Mouse (Mus musculus) left cerebral cortex, postnatal 36 days (tissue): Measurements from ENCODE around the gene Chrna1. TPM values are rescaled to one million over a fixed set of nuclear protein-coding genes. Genes with fewer than 3 reads are reported as not detected.

Experiments used
- DNase-seq, 2 experiments: peaks; one replicate each; pipeline ENCODE4 v3.0.0; 2021 to 2022; ENCODE audit warnings: low spot score in 2 of 2, mixed read lengths in 1 of 2
- intact Hi-C: fragments of 180-260 bp; cut with DNase I; formaldehyde crosslinking; loops from one replicate; pipeline ENCODE4 v1.15.1; 2025
- total RNA-seq, 2 experiments: library from RNA; stranded (reverse); gene quantifications; 2 replicates each; pipeline ENCODE4 v1.2.3; 2021

Gene Chrna1
- under 1 TPM; 0.09 to 0.10 TPM for total RNA-seq

DNA sequence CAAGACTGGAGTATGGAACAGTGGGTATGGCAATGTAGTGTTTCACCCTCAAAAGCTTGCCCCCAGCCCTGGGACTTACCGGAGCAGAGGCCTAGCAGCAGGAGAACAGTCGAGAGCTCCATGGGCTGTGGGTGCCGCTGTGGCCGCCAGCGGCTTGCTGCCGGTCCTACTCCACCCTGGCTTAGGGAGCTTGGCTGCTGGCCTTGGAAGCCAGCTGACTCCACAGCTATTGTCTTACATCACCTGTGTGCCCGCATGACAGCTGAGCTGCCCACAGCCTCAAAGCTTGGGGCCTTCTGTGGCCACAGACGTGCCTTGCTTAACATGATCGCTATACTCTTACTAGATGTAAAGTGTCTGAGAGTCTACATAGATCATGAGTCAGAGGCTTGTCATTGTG, at the start of gene Chrna1:
Gene Chrna1, minus strand, starts transcription at position 173 of the 400 bp plus-strand sequence.
- DNase-seq = no peak
- intact Hi-C loops = loop anchor here (5.0 kb wide), 1 partner anchor 167 kb away; no protein-coding TSS in a partner anchor

DNA sequence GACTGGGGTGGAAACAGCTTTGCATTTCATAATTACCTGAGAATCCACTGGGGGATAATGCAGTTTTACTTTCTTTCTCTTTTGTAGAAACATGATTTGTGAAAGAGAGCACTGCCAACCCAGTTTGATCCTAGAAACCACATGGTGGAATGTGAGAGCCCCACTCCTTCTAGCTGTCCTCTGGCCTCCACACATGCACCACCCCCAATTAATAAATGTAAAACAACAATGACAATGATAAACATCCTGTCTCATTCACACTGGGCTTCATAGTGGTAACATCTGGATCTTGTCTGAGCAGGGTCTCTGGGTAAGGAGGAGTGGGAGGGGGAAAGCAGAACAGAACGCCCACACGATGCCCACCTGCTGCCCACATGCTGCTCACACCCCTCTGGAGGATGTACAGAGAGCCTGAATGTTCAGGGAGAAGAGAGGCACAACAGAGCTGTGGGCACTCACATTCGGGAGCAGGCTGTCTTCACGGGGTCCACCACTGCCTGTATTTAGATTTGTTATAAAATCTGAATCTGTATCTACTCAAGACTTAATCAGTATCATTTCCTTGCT, 38.4 kb upstream of the Chrna1 start:
- DNase-seq = no peak
- intact Hi-C loops = no loop called here

DNA sequence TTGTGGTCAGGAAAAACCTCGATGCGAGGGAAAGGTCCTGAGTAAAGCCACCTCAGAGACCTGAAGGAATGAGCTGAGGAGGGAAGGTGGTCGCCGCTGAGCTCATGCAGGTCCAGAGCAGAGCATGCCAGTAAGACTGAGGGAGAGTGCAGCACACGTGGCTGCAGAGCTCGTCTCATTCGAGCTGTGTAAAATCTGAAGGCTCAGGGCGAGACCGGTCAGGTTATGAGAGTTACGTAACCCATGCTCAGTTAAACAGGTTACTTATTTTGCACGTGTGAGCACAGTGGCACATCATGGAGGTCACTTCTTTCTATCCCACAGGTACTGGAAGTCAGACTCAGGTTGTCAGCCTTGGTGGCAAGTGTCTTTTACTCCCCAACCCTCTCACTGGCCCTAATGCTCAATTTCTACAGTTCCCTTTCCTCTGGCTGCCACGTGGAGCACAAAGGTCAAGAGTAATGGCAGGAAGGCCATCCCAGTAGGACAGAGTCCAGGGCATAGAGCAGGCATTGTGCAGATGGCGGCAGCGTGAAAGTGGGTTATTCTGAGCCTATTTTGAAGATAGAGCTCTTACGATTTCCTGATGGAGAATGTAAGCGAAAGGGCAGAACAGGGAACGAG, 36.4 kb upstream of the Chrna1 start:
- intact Hi-C loops = no loop called here
- DNase-seq = peak in 1 of 2 experiments; percentile 1

DNA sequence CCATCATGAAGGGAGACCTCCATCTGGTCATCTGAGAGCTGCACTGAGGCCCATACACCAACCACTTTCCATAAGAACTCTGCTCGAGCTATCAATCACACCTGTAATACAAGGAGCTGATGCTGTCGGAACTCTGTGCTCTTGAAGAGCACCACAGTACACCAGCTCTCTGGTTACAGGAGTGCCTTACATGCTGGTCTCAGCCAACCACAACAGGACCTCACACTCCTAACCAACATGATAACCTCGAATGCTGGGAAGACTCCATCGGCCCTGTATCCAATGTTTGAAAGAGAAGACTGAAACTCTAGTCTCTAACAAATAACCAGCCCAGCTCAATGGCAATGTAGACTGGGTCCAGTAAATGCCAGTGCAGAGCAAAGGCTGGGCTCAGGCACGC, 35.3 kb upstream of the Chrna1 start:
- DNase-seq = no peak
- intact Hi-C loops = no loop called here

DNA sequence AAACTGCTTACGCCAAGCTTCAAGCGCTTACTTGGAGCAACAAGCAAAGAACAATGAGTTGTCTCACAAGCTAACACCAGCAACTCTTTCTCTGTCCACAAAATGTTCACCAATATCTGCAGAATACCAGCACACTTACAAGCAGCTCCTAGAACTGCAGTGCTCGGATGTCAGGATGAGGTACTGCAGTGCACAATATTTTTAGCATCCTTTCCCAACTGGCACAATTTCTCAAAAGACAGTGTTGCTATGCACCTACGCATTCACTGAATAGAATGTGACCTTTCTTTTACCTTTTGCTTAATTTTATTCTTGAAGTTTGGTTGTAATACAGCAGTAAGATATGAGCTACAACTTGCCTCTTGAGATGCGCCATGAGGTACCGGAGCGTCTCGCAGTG, 34.2 kb upstream of the Chrna1 start:
- no peak for DNase-seq

DNA sequence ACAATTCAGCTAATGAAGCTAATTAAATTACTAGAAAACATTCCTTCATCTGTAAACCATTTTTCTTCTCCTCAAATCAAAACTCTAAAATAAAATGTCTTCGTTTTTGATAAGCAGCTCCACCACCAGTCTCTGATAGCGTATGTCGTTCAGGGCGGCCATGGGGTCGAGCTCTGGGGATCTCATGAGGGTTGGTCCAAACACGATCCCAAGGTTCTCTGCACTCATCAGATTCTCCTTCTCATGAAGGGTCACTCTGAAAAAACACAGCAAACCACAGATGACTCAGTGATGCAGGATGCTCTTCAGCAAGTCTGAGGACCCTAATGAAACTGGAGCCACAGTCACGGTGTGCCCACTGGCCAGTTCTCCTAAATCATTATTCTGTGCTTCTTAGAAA, 32.8 kb upstream of the Chrna1 start:
- no peak for DNase-seq
- intact Hi-C loops = no loop called here

More for the DNA sequence above, 34.2 kb upstream of the Chrna1 start:
- intact Hi-C loops = no loop called here

DNA sequence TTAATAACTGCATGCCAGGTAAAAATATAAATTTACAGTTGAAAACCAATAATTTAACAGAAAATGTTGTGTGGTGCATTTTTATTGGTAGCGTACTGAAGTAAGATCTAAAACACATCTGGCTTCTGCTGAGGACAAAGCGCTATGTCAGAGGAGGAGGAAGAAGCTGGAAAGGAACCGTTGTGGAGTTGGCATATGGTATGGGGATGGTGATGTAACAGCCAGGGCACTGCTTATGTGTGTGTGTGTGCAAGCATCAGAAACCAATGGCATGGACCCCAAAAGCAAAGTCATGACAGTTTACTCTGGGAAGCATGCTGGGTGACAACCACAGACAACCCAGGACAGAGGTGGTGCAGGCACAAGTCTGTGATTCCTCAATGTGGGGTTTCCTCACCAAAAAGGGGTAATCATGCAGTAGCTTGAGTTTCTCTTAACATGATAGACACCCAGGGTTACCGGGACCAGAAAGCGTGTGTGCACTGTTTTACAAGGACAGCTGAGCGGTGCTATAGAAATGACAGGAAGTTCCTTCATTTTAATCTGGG, 32.3 kb upstream of the Chrna1 start:
- intact Hi-C loops = no loop called here
- peak in 1 of 2 experiments; percentile 14 for DNase-seq

DNA sequence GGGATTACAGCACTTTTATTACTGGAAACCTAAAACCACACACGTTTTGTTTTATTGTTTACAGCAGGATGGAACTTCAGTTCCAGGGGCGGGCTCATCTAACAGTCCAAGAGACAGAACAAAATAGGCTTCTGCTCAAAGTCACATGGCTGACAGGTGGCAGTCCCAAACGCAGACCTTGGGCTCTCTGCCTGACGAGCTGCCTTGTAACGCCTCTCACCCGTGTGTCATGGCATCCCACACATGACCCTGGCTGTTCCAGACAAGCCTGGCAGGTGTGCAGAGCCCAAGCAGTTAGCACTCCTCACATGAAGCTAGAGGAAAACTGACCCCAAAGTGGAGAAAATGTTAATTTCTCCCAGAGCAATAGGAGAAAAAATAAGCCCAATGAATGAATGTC, 31.7 kb upstream of the Chrna1 start:
- DNase-seq = peak in 1 of 2 experiments; percentile 12

DNA sequence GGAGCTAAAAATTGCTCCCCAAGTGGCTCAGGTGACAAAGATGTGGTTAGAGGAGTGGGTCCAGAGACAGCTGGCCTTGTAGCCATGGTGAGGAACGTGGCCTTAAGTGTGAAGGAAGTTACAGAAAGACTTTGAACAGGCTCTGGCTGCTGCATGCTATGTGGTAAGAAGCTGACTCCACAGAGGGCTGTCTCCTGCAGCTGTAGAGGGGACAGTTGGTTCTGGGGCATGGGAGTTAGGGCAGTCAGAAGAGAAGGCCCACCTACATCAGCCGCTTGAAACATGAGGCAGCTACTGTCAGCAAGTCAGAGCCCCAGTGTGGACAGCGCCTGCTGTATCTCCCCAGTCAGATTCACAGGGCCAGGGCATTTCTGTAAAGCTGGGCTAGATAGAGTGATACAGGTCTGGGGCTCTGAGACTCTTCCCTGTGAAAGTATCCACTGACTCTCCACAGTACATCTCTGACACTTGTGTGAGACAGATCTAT, 29.6 kb upstream of the Chrna1 start:
- intact Hi-C loops = no loop called here
- no peak for DNase-seq

More for the DNA sequence above, 31.7 kb upstream of the Chrna1 start:
- intact Hi-C loops = no loop called here

DNA sequence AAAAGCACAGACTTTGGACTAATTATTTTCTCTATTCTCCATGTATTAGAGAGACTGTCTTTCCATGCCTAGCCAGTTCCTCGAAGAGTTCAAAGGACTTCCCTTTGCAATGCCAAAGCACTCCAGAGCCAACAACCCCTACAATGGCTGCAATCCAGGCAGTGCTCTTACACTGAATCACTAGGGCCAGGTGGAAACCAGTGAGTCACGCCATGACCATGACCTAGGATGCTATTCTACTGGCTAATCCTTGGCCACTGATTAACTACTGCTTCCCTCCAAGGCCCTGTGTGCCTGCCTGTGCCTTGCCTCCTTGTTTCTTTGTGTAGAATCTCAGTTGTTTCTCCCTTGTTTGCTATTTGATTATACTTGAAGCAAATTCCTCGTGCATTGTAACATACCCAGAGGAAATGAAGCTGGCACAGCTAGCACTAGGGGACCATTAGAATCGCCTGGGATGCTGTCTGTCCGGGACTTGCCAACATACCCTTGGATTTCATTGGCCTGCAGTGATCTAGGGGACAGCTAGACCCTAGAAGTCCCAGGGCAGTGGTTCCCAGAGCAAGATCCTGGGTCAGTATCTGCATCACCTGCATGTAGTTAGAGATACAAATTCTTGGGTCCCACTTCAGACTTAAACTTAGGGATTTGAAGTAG, 29.1 kb upstream of the Chrna1 start:
- intact Hi-C loops = no loop called here
- DNase-seq = no peak

DNA sequence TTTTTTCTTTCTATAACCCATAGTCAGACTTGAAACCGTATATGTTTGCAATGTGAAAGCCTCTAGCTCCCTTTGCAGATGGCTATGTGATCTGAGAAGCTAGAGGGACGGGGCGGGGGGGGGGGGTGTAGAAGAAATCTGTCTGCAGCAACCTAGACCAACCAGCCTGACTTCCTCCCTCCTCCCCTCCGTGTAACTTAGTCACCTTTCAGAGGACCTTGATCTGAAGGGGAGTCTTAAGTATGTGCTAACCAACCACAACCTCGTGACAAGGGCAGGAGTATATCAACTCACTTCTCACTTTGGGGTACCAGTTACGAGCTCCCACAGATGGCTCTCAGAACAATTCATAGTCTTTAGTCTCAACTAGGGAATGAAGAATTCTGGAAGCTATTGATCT, 28.3 kb upstream of the Chrna1 start:
- no peak for DNase-seq
- intact Hi-C loops = no loop called here

DNA sequence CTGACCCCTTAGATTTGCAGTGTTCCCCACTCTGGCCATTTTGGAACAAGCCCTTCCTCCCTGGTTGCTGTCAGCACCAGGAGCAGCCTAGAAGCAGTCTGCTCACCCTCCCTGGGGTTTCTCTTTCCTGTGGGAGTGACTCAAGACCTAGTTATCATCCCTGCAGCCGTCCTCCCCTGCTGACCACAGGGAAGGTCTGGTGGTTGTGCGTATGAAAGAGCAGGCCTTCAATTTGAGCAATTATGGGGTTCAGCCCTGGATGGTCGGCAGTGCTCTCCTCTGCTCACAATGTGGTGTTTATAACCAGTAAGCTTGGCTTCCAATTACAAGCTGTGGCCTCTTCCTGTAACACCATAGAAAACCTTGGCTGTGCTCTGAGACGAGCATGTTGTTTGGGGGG, 27.5 kb upstream of the Chrna1 start:
- intact Hi-C loops = no loop called here
- peak in 1 of 2 experiments; percentile 28 for DNase-seq

DNA sequence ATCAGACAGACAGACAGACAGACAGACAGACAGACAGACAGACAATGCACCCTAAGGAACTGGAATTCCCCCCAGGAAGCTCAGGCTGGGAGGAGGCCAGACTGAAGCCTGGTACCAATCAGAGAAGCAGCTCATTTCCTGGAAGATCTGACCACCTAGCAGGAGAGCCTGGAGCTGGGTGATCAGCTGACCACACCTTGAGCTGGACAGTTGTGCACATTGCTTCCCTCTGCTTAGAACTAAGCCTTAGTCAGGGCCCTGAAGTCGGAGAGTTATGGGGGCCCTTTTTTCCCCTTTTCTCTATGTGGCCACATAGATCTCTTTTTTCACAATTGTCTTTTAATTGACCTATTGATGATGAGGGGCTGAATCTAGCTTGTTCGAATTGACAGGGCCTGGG, 27.0 kb upstream of the Chrna1 start:
- no peak for DNase-seq
- intact Hi-C loops = no loop called here

DNA sequence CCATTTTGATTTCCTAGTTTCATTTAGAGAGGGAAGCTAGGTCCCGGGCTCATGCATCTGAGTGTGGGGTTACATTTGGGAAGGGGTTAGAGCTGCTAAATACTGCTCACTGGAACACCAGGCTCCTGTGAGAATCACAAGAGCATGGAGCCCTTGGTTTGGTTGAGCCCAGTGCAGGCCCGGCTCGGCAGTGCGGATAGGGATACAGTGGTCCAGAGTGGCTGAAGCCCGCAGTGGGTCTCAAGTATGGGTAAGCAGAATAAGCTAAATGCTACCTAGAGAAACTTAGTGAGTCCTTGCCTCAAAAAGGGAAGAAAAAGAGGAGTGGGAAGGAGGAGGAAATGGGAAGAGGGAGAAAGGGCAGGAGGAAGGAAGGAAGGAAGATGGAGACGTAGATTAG, 26.5 kb upstream of the Chrna1 start:
- intact Hi-C loops = no loop called here

DNA sequence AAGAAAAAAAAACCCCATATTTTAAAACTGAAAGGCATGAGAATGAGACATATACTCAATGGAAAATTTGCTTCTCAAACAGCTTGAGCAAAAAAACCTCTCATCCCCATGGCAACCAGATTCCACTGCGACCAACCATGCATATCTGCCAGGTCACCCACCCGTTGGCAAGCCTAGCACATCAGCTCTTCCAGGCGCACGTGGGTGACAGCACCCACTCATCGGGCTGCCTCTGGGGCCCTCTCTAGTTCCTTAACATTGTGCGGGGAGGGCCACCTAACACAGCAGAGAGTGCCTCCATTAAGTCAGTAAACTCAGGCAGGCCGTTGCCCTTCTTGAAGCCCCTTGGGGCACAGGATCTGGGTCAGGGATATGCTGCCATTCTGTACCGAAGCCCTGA, 24.9 kb upstream of the Chrna1 start:
- intact Hi-C loops = no loop called here
- DNase-seq = peak; percentile 88 to 92

More for the DNA sequence above, 26.5 kb upstream of the Chrna1 start:
- DNase-seq = no peak

DNA sequence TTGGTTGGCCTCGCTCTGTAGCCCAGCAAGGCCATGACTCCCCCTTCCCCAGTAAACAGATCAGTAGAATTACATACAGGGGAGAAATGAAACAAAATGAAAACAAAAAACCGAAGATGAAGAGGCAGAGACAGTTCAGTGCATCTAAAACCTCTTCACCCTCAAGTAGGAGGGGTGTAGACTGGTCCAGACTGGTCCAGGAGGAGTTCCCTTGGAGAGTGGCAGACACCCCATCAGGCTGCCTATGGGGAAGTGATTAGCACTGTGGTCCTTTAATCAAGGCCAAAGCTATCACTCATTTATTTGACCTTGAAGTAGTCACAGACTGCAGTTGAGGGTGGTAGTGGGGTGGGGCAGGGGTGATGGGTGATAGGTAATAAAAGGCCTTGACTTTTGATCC, 24.4 kb upstream of the Chrna1 start:
- intact Hi-C loops = no loop called here
- peak in 1 of 2 experiments; percentile 18 for DNase-seq

DNA sequence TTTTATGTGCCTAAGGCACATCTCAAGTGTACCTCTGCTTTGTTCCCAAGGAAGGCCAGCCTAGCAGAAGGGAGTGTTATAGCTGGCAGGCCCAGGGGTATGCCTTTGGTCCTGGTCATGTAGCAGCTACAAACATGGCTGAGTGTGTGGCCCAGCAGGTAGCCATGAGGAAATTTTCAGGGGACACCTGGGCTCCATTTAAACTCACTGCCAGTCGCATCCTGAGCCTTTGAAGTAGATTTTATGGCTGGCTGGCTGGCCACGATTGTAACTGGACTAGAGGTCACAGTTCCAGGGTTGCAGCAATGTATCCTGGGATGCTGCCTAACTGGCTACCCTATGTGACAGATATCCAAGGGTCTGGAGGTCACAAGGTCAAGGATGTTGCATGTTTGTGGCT, 20.5 kb upstream of the Chrna1 start:
- DNase-seq = no peak
- intact Hi-C loops = no loop called here

DNA sequence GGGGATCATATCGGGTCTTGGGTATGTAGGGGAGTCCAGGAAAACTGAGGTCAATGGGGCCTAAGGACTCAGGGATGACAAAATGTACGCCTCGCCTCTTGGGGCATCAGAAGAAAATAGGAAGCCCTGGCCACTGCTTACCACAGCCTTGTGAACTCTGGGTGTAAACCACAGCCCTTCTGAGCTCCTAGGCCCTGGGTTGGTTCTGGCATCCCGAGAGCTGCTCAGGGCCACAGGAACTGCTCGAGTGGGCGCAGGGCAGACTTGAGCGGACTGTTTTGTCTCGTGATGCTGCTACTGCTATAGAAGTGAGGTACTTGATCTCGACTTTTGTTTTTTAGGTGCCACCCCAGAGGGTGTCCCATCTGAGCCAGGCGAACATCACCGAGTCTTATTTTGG, 17.6 kb upstream of the Chrna1 start:
- DNase-seq = no peak
- intact Hi-C loops = no loop called here

DNA sequence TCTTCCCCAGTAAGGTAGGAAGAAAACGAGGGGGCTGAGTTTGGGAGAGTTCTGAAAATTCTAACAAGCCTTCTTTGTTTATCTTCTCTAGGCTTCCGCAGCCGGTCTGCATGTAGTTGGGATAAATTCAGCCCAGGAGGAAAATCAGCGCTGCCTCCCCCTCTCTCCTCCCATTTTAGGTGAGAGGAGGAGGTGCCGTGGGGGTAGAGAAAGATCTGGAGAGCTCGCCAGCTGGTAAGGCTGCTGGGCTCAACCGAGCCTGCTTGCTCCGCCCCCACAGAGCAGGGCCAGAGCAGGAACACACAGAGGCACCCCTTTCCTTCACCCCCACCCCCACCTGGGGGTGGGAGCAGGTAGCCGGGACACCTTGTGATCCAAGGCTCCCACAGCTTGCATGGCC, 16.6 kb upstream of the Chrna1 start:
- intact Hi-C loops = no loop called here
- peak; percentile 89 to 92 for DNase-seq

DNA sequence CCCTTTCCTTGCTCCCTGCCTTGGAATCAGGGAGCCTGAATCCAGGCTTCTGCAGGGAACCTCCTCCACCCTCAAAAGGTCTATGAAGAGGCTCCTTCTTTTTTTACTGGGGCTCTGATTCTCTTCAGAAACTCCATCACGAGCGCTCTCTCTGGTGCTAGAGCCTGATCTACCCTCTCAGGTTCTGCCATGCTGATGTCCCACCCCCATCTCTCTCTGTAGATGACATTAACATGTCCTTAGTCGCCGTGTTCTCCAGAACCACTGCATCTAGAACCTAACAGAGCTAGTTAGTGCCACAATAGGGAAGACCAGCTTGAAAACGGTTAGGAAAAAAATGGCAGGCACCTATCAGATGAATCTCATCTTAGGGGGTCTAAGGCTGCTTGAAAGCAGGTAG, 16.2 kb upstream of the Chrna1 start:
- peak in 1 of 2 experiments; percentile 50 for DNase-seq

DNA sequence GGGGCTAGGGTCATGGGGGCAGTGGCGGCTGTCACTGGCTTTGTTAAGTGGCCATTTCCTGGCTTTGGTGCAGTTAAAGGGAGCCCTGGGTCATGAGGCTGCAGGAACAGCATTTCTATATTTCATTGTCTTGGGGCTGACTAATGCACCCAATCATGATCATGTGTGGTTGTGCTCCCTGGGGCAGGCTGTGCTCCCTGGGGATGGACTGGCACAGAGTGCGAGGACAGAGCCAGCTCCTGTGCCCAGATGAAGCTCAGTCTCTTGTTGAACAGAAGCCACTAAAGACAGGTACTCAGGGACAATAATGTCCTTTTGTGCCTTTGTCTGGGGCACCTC, 12.9 kb upstream of the Chrna1 start:
- no peak for DNase-seq
- intact Hi-C loops = loop anchor here (5.0 kb wide), 1 partner anchor 99 kb away; no protein-coding TSS in a partner anchor

More for the DNA sequence above, 16.2 kb upstream of the Chrna1 start:
- intact Hi-C loops = no loop called here
